Mouse (Mus musculus) bone marrow macrophage, adult 2 months (primary cell): ENCODE data around the gene Svep1.

Experiments
- CTCF ChIP-seq: IDR thresholded peaks from 2 replicates; pipeline ENCODE4 v1.5.1; 2012; ENCODE audit warnings: low read depth, mild to moderate bottlenecking, low read length, moderate library complexity
- POLR2A ChIP-seq: IDR thresholded peaks from 2 replicates; pipeline ENCODE4 v1.6.1; 2012; ENCODE audit warnings: mild to moderate bottlenecking, low read depth, low read length, borderline replicate concordance

DNA sequence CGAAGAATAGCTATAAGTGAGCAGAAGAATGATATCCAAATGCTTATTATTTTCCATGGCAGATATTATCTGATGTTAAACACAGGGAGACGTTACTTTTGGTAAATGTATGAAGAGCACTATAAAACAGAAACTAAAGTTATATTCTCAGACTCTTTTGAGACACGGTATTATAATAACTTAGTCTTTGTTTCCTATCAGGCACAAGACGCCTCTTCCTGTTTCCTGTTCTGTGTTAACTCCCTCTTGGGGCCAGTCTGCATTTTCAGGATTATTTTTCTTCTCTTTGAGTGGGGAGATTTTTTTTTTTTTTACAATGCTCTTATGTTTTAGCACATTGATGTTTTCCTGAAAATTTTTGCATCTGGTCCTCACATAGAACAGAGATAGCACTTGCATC, 120.5 kb downstream of the Svep1 start:
- no peak for TF ChIP-seq CTCF
- TF ChIP-seq POLR2A, result no peak
